Mouse (Mus musculus) right cerebral cortex, adult 18-20 months (tissue): ENCODE measurements around the gene Itga8.
A peak's percentile ranks its signal among the peaks of the same experiment; 100 is the strongest.

Experiments
- DNase-seq: peaks from one replicate; pipeline ENCODE4 v3.0.0; 2022; ENCODE audit warnings: mixed read lengths

The Itga8 gene

DNA sequence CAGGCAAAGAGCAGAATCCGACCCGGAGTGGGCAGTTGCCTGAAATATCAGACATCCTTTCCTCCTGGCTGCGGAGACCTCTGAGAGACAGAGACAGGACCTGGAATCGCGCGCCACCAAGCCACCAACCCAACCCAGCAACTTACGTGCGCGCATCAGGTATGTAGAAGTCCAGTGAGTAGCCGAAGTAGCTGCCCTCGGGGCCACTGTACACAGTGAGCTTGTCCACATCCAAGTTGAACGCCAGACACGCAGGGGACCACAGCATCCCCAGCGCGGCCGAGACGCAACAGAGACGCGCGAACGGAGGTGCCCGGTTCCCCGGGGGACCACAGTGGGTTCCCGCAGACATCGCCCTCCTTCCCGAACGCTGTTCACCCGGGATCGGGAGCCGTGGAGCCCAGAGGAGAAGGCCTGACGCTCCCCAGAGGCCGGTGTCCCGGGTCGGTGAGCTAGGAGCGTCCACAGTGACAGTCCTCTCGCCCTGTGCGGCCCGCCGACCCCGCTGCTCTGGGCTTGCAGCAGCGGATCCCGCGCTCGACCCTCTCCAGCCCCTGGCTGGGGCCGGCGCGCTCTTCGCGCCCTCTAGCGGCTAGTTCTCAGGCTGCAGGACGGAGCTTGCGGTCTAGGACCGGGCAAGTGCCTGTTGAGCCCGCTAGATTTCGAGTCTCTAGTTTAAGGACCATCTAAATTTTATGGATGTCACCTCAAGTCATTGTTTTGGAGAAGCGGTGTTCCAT is at the start of gene Itga8:
Itga8 (minus strand) TSS at position 492 of the 740 bp plus-strand sequence.
- DNase-seq, result peak; percentile 80

DNA sequence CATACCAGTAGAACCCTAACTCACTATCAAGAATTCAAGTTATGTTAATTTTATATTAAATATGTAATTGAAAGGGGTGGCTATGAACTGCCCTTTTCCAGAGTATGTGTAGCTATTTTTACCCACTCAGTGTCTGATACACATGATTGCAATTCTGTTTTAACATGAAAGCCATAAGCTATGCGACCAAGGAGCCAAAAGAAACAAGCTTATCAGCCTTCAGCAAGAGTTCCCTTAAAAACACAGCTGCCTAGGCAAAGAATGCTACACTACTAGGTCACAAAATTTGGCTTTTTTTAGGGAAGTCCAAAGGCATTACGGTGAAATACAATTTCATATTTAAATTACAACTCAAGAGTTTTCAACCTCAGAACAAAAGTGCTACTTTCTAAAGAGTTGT is 47.2 kb upstream of the Itga8 start:
- no peak for DNase-seq

DNA sequence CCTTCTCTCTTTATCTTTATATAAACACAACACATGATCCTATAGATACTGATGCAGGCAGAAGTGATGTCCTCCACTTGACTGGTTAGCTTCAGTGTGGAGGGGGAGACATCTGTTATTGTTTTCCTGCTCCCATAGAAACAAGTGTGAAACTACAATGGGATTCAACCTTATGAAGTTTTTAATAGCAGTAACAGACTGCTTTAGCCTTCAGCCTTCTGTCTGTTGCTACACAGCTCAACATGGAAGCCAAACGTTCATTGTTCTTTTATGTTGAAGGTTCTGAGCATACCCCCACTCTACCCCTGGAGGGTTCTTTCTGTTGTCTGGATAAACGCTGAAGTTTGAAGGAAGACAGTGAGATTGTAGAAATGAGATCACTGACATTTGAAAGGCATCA is 30.2 kb upstream of the Itga8 start:
- no peak for DNase-seq

DNA sequence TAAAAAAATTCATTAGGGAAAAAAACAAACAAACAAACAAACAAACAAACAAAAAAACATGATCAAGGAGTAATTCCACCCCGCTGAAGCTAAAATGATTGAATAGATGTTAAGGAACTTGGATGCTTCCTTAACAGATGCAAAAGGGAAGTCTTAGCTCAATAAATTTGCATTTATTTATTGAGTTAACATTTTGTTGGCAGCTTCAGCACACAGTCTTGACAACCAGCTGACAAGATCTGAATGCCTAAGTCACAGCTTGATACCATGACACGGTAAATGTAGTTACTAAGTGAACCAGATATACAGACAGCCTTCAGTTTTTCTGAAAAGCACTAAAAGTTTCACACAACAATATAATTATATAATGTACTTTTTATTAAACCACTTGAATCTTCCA is 27.9 kb upstream of the Itga8 start:
- DNase-seq, result no peak

DNA sequence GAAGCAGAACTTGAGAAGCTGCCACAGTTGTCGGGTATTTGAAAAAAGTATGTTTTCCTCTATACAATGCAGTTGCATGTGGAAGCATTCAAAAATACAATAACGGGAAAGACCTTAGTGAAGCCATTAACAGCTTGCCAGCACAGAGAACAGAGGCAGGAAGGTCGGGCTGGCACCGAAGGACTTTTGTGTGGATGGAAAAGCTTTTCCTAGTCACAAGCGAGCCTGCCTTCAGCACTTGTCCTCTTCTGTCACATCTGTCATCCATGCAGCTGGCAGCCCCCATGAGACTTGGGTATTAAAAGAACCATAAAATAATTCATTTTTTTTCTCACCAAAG is 27.3 kb upstream of the Itga8 start:
- DNase-seq, result no peak

DNA sequence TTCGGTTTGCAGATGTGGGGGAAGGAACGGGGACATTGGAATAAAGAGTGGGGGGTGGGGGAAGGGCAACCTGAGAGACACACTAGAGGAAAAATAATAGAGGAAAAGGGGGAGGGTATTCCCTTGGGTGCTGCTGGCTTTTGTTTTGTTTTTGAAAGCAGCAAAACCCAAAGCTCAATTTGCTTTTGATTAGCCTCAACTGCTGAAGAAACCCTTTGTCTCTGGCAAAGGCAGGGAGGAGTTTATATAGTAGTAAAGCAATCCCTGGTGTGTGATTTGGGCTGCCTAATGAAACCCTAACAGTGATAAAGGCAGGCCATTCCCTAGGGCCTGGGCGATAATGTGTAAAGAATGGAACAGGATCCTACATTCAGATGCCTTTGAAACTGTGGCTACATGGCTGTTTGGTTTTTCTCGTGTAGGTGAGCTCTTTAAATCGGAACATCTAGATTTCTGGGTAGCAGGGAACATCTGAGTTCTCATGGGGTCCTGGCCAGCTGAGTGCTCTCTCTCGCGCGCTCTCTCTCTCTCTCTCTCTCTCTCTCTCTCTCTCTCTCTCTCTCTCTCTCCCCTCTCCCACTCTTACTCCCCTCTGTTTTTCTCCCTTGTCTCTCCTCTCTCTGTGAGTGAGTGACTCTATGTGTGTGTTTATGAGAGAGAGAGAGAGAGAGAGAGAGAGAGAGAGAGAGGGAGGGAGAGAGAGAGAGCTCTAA is 26.8 kb upstream of the Itga8 start:
- DNase-seq, result no peak

DNA sequence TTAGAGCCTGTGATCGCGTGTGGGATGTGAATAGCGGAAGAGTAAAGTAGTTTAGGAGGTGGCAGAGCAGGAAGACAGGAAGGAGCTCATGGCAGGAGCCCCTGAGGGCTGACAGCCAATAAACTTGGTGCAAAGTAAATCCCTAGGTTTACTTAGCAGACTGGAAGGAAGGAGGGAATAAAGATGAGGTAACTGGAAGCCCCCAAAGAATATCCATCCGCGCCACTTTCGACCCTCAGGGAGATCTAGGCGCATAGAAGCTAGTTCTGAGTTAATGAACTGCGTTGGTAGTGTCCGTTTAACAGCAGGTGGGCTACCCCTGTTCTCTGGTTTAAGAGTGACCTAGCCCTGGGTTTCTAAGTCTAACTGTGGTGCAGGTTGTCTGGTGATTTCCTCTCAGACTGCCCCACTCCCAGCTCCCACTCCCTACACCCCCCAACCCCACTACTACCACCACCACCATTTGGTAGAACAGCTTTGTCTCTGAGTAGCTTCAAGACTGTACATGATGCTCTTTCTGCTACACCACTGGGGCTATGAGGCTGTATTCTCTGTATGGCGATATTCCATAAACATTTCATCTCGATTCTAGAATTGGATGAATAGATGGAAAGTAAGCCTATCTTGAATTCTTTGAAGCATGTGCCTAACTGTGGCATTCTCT is 26.1 kb upstream of the Itga8 start:
- DNase-seq, result no peak

DNA sequence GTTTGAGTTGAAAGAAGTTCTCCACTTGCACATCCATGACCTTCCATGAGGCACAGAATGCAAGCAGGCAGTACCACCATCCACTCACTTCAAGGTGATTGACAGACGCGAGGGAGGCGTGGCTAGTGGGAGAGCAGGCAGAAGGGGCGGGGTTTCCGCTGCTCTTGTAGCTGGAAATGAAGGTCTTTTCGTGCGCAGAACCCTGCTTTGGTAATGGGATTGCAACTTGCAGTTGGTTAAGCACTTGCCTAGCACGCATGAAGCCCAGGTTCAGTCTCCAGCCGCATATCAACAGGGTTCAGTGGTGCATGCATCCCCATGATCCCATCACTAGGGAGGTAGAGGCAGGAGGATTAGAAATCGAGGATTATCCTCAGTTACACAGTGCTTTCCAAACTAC is 25.5 kb upstream of the Itga8 start:
- no peak for DNase-seq

DNA sequence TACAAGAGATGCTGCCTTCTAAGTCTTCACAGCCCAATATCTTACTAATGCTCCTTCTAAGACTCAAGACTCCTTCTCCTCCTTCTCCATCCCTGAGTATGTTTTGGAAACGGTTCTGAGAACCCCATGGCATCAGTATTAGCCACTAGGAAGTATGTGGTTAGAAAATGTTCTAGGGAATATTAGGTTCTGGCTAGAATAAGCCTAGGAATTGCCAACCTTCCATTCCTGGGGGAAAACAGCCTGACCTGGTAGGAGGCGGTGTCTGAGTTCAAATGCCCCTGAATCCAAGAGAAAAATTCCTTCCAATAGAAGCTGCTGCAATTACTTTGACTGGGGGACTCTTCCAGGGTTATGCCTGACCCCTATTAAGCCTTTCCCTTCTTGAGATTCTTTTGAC is 24.1 kb upstream of the Itga8 start:
- DNase-seq, result no peak

DNA sequence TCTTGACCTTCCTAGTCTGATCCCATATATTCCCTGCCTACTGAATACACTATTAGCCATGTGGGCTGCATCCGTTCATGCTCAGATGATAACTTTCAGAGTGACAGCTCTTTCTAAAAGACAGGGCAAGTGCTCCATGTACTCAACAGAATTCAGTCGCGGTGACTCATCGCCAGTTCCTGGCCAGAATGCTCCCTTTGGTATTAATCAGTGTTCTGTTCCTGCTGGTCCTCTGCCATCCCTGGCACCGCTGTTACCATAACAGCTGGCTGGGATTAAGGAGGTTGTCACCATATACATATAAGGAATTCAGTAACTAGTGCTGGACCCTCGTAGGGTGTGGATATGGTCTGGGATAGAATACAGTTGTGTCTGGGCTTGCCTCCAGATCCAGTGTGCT is 23.7 kb upstream of the Itga8 start:
- peak; percentile 24 for DNase-seq

DNA sequence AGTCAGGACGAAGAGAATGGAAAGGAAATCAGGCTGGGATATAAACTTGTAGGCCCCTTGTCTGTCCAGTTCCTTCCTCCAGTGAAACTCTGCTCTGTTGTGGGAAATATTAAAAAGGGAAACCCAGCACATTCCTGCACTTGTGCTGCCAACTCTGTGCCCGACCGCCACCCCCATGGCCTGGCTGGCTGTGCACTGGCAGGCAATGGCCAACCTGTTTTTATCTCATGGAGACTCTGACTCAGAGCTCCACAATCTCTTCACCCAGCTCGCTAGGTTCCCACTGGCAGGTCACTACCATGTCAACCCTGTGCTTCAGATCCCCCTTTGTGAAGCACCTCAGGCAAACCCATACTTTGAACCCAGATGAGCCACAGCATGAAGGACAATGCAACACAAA is 19.2 kb upstream of the Itga8 start:
- no peak for DNase-seq

DNA sequence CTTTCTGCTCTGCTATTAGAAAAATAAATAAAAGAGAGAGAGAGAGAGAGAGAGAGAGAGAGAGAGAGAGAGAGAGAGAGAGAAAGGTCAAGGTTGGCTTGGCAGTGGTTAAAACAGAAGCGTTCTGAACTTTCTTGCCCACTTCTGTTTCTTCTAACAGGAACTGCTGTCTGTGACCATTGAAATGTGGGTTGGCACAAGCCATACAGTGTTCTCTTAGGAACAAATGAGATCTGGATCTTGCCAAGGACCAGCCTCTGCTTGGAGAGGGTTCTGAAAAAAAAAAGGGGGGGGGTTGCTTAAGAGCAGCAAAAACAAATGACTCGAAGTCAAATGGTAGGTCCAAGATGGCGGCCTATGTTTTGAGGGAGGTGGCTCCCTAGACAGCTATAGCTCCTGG is 17.0 kb upstream of the Itga8 start:
- no peak for DNase-seq

DNA sequence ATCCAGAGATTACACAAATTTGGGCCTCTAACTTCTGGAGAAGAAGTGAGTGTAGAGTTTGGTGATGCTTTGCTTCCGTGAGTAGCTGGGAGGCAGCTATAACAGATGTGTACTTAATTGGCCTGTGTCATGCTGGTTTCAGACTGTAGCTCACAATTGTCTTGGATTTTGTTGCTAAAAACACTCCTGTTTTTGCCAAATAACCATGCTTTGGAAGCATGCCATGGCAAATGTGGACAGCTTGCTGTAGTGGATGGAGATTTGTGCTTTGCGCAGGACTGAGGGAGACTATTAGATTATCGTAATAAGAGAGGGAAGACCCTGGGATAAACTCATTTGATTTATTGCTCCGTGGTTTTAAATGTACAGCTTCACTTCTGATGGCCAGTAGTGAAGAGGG is 16.3 kb upstream of the Itga8 start:
- no peak for DNase-seq

DNA sequence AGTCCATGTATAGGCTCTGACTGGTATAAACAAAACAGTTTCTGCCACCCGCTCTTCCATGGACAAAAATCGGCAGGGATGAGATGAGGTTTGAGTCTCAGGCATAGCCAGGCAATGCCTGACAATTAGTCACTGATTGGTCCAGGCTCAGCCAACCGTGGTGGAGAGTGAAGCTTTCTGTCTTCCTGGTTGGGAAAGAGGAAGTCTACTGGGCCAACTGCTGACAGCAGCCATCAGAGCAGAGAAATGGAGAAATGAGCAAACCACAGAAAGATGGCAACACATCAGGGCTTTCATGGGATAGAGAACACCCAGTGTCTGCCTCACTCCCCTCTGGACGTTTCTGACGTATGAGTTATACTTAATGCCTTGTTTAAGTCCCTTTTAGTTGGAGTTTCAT is 15.6 kb upstream of the Itga8 start:
- no peak for DNase-seq

DNA sequence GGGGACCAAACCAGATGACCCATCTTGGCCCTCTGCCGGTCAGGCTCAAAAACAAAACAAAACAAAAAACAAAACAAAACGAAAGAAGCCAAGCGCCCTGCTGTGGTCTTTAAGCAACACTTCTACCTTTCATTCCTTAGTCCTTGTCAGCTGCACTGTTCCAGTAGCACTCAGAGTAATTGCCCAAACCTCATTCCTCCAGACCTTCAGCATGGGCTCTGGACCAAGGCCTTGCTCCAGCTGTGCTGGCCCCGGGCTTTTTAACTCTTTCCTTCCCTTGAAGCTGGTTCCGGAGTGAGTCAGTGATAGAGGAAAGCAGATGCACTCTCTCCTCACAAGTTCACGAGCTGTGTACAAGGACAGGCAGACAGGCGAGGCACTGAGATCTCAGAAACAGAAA is 14.6 kb upstream of the Itga8 start:
- no peak for DNase-seq

DNA sequence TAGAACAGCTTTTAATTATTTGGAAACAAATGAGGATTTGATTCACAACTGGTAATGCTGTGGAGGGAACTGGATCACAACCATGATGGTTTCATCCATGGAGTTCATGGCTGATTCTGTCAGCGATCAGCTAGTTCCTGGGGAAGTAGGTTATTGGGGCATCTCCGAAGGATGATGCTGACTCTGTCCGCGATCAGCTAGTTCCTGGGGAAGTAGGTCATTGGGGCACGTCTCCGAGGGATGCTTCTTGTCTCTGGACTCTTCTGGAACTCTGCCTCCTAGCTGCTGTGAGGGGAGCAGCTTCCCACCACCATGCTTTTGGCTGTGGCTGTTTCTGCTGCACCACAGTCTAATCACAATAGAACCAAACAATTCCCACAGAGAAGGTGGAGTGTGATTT is 12.3 kb upstream of the Itga8 start:
- DNase-seq, result no peak

DNA sequence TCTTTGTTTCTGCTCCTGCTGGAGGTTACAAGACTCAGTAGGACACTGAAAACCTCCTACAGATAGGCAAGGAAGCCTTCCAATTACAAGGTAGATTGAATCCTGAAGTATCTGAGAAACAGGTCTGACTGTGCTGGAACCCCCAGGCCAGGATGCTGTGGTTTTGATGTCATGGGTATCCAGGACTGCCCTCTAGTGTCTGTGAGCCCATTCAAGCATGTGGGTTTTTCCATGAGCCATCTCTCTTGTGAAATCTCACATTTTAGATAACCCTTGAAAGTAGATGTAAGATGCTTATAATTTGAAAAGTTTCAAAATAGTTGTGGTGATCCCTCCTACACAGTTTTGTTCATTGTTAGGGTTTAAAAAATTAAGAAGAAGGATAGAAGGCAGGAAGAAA is 6.7 kb upstream of the Itga8 start:
- DNase-seq, result no peak

DNA sequence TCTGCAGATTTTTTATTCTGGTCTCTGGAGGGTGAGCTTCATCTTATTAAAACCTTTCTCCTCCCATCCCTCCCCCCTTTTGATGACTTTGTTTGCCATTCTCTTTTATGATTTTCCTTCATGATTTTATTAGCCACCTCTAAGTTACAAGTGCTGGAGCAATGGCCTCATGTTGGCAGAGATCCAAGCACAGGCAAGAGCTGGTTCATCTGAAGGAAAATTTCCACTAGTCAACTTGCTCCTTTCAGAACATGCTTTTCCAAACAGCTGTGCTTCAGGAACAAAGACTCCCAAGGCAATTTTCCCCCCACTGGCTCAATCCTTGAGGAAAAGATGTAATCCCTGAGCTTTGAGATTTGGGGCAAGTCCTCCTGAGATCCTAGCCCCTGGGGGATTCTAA is 5.6 kb upstream of the Itga8 start:
- no peak for DNase-seq

DNA sequence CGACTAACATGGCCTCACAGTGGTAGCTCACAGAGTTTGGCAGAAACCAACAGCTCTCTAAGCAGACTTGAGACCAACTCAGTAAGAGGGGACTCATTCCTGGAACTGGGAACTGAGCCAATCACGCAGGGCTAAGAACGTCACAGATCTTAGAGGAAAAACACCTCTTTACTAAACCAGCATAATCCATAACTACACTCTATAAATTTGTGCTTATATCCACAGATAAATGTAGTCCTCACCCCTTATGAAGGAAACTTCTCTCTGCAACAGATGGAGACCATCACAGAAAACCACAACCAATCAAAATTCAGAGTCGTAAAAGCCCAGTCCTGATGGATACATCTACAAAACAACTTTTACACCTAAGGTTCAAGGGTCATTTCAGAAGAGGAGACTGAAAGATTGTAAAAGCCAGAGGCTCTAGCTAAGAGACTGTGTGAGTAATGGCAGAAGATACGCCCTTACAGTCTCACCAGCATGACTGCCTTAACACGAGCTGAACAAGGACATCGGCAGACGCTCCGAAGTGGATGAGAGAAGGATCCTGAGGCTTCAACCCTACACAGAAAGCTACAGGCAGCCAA is 3.4 kb upstream of the Itga8 start:
- DNase-seq, result no peak

DNA sequence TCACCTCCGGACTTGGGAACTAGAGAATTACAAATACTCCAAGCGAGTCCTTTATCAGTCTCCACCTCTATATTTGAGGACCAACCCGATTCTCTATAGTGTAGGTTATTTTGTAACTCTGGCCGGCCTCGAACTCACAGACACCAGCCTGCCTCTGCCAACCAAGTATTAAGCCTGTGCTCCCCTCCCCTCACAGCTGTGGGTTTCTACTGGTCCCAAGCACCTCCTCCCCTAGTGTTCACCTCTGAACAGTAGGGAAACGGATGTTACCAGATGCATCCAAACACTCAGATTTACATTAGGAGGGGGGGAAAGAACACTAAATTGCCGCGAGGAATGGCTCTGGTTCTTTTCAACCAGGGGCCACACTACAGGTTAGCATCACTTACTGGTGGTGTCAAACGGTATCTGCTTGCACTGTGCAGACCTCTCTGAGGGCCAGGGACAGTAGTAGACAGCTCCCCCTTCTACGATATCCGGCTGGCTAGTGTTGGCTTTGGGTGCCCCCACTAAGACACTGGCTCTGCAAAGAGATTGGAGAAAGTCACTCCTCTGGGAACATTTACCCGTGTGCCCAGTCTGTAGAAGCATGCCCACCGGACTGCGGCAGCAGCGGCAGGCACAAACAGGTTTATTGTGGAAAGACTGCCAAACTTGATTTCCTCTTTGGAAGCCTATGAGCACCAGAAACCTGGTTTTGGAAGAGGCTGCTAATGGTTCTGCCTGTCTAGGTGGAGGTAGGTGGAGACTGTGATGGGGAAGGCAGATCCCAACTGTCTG is 1.1 kb downstream of the Itga8 start:
- DNase-seq, result no peak

DNA sequence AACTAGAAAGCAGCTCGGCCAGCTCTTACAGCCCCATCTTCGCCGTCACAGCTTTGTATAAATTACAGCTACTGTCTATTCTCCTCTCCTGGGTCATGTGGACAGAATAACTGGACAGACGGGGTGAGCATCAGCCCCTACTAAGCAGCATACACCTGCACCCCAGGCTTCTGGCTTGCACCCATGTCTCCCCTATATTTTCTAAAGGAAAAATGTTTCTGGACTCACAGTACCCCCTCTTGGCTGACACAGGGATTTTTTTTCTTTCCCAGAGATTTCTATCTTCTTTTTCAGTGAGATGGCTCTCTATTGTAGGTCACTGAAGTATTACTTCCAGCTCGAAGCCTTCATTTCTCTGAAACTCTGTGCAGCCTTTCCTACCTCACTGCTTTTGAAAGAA is 4.4 kb downstream of the Itga8 start:
- no peak for DNase-seq

DNA sequence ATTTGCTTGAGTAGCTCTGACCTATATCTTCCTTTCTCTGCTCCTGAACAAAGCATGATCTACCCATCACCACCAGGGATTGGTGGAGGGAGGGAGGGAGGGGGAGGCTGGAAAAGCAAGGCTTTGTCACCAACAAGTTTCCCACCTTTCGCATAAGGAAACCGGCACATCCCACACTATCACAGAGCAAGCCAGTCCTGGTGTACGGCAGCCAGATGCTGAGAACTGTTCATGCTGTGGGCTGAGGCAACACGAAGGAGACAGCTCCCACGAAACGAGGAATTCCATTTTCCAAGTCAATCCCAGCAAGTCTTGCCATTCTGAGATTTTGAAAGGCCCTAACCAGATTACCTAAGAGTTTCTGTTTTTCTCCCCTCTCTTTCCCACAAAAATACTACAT is 6.6 kb downstream of the Itga8 start:
- DNase-seq, result peak; percentile 85

DNA sequence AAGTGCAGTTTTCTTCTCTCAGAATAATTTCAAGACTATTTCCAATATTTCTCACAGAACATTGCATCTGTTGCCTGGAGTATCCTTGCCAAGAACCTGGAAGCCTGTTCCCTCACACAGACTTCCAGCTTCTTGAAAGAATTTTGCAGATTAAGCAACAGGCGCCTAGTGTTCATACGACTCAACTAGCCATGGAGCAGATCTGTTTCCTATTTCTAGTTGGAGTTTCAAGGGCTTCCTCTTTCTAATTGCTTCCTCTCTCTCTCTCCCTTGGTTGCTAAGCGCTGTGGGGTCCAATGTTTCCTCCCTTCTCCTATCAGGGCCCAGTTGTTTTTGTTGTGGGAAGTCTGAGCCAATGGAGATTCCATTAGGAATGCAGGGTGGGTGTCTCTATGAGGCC is 7.7 kb downstream of the Itga8 start:
- DNase-seq, result peak; percentile 54
